Mouse (Mus musculus): ENCODE measurements around the gene Mrpl9. TPM values are rescaled to one million over a fixed set of nuclear protein-coding genes. Genes with fewer than 3 reads are reported as not detected.

The Mrpl9 gene
- polyA plus RNA-seq, 1 experiment = 4.7 TPM

DNA sequence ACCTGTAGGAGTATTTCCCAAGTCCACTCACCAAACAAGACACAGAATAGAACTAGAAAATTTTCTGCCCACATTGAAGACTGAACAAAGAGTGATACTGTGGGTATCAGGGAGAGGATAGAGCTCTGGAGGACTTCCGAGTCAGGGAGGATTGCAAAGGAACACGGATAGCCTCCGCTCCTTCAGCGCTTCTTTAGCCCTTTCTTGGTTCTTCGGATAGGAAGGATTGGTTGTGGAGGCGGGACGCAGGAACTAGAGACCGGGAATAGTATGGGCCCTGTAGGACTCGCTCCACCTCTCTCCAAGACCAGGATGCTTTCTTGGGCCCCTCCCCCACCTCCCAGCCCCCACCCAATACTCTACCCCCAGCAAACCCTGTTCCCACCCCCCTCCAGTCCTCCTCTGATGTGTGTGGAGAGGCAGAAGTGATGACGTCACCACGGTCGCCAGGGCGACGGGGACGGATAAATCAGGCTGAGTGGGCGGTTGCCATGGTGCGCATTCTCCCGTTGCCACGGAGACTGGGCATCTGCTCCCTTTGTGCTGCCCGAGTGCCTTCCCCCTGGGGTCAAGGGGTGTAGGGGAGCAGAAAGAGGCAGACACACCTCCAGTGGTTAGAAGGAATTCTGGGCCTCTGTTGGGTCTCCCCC is 40.8 kb downstream of the Mrpl9 start:
- no peaks in the 10 kb centered on the region for H3K9me3 ChIP-seq (ENCODE audit: control insufficient read depth, low read length)
- H3K4me1 ChIP-seq (ENCODE audit: control insufficient read depth) = no peaks in the 10 kb centered on the region; the same call in none of the 2 replicates
- no peaks in the 10 kb centered on the region for H3K36me3 ChIP-seq (ENCODE audit: control insufficient read depth)
- no peak overlapping the region for H3K4me3 ChIP-seq (replicated peaks)
- TF ChIP-seq GATA1 (IDR thresholded peaks at IDR 0.05; ENCODE audit: low read length) = no peak
- no peak for TF ChIP-seq TAL1 (IDR thresholded peaks at IDR 0.05; ENCODE audit: low read length)
- H3K27me3 ChIP-seq (ENCODE audit: control insufficient read depth) = peaks cover 29% of the 10 kb centered on the region

DNA sequence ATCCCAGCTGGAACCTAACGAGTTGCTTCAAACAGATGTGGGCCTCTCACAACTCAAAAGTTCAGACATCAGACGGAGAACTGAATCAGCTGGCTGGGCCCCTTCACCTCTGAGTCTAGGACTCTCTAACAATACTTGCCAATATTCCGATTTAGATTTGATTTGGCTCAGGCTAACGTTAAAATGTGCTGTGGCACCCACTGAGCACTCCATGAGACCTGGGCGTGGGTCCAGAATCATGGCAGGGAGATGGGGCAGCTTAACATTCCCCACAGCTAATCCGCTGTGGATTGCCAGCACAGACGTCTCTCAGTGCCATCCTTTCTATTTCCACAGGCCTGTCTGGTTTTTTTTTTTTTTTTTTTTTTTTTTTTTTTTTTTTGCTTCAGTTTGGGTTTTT is 42.8 kb downstream of the Mrpl9 start:
- H3K36me3 ChIP-seq (ENCODE audit: control insufficient read depth) = no peaks in the 10 kb centered on the region
- H3K4me1 ChIP-seq (ENCODE audit: control insufficient read depth) = no peaks in the 10 kb centered on the region; the same call in 1 of the 2 replicates
- TF ChIP-seq TAL1 (IDR thresholded peaks at IDR 0.05; ENCODE audit: low read length) = no peak
- TF ChIP-seq GATA1 (IDR thresholded peaks at IDR 0.05; ENCODE audit: low read length) = no peak
- H3K9me3 ChIP-seq (ENCODE audit: control insufficient read depth, low read length) = no peaks in the 10 kb centered on the region
- H3K27me3 ChIP-seq (ENCODE audit: control insufficient read depth) = peaks cover 9% of the 10 kb centered on the region
- H3K4me3 ChIP-seq (replicated peaks) = no peak overlapping the region

DNA sequence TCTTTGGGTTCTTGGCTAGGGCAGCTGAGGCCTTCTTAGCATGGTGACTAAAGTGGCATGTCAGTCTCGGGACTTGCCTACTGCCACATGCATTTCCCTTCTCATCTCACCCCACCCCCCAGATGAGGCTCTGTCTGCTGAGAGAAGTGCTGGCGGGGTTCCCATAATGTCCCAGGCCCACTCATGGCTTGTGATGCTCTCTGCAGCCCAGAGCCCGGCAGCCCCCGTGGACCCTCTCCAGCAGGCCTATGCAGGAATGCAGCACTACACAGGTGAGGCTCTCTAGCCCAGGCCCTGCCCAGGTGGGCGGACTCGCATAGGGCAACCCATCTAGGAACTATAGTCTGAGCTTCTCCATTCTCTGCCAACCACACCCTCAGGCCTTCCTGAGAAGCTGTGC is 44.5 kb downstream of the Mrpl9 start:
- no peaks in the 10 kb centered on the region for H3K27me3 ChIP-seq (ENCODE audit: control insufficient read depth)
- TF ChIP-seq TAL1 (IDR thresholded peaks at IDR 0.05; ENCODE audit: low read length) (no peak), GATA1 (IDR thresholded peaks at IDR 0.05; ENCODE audit: low read length) (no peak)
- H3K4me1 ChIP-seq (ENCODE audit: control insufficient read depth) = no peaks in the 10 kb centered on the region; the same call in 1 of the 2 replicates
- H3K9me3 ChIP-seq (ENCODE audit: control insufficient read depth, low read length) = no peaks in the 10 kb centered on the region
- H3K36me3 ChIP-seq (ENCODE audit: control insufficient read depth) = no peaks in the 10 kb centered on the region
- H3K4me3 ChIP-seq (replicated peaks) = no peak overlapping the region

GRCm38 (mm10) chr3:94497162-94497561 is 54.0 kb downstream of the Mrpl9 start:
- TF ChIP-seq GATA1 (IDR thresholded peaks at IDR 0.05; ENCODE audit: low read length) = no peak
- Histone ChIP-seq H3K36me3 (ENCODE audit: control insufficient read depth) (peaks cover 19% of the 10 kb centered on the region), H3K27me3 (ENCODE audit: control insufficient read depth) (no peaks in the 10 kb centered on the region), H3K4me1 (ENCODE audit: control insufficient read depth) (no peaks in the 10 kb centered on the region), H3K9me3 (ENCODE audit: control insufficient read depth, low read length) (no peaks in the 10 kb centered on the region), H3K4me3 (replicated peaks) (no peak overlapping the region)

Other genes starting within 250 kb of the Mrpl9 start
- gene Gm5286, start 246.6 kb upstream of the Mrpl9 start, polyA plus RNA-seq (2012) = not detected in 2 replicates
- not detected in 2 replicates for gene Gm4778, start 179.3 kb upstream of the Mrpl9 start, polyA plus RNA-seq (2012)
- not detected in 2 replicates for gene Them4, start 133.2 kb upstream of the Mrpl9 start, polyA plus RNA-seq (2012)
- not detected in 2 replicates for gene Them5, start 101.2 kb upstream of the Mrpl9 start, polyA plus RNA-seq (2012)
- not detected in 2 replicates for gene C2cd4d, start 80.9 kb upstream of the Mrpl9 start, polyA plus RNA-seq (2012)
- not detected in 2 replicates for gene Rorc, start 70.5 kb upstream of the Mrpl9 start, polyA plus RNA-seq (2012)
- not detected in 2 replicates for gene Lingo4, start 44.8 kb upstream of the Mrpl9 start, polyA plus RNA-seq (2012)
- gene Tdrkh, start 30.0 kb upstream of the Mrpl9 start, polyA plus RNA-seq (2012) = 0.01 and 0.07 TPM in 2 replicates
- gene Oaz3, start 597 bp downstream of the Mrpl9 start, polyA plus RNA-seq (2012) = not detected in 2 replicates
- 0.03 TPM in 1 of 2 replicates, not detected in the other for gene Celf3, start 35.0 kb downstream of the Mrpl9 start, polyA plus RNA-seq (2012)
- not detected in 2 replicates for gene Riiad1, start 37.0 kb downstream of the Mrpl9 start, polyA plus RNA-seq (2012)
- gene Snx27, start 139.4 kb downstream of the Mrpl9 start, polyA plus RNA-seq (2012) = 0.17 and 0.20 TPM in 2 replicates
- not detected in 2 replicates for gene Gm10972, start 199.8 kb downstream of the Mrpl9 start, polyA plus RNA-seq (2012)
- 0.30 and 0.68 TPM in 2 replicates for gene Tuft1, start 215.6 kb downstream of the Mrpl9 start, polyA plus RNA-seq (2012)

All from erythroblast, embryonic 14.5 days (primary cell).